Mouse (Mus musculus): ENCODE measurements around the gene Mab21l3.

Gene Mab21l3

DNA sequence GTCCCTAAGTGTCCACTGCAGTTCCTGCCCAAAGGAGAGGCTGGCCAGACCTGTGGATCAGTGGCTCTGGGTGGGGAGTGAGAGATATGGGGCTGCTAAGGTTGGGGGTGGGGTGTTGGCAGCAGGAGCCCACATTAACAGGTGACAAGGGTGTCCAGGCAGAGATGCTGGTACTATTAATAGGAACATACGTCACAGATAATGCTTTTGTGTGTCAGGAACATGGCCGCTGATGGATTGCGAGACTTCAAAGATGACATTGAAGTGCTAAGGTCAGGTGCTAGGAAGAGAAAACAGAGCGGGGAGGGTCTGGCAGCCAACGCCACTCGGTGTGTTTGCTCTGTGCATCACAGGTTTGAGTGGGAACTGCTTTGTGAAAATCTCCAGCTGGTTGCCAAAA, 44.4 kb downstream of the Mab21l3 start:
- DNase-seq (ENCODE audit: low read depth in 1 of 2, low spot score in 2 of 2), result no peak

DNA sequence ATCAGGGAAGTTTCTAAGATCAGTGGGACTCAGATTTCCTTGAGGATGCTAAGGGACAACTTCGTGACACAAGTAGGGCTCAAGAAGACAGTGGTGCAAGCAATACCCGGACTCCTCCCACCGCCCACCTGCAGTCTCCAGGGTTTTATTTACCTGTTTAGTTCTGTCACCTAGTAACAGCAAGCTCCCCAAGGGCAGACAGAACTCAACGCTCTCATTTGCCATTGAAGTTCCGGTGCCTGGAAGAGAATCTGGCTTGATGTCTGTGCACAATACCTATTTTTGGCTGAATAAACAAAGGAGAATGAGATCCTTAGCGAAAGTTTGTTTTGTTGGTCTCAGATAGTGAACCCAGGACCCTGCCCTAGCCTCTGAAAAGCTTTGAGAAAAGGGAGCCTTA, 45.0 kb downstream of the Mab21l3 start:
- no peak for DNase-seq (ENCODE audit: low read depth in 1 of 2, low spot score in 2 of 2)

DNA sequence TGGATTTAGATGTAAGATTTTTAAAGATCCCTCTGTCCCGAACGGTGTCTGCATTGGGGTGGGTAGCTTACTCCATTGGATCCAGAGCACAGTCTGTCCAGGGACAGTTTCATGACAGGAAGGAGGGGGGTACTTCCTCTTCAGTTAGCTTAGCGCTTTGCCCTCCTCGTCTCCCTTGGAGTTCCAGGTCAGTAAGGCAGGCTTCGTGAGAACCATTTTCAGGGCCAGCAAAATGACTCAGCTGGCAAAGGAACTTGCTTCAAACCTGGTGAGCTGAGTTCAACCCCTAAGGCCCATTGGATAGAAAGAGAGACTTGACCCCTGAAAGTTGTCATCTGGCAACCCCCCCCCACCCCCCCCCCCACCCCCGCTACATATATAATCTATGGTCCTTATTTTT, 46.0 kb downstream of the Mab21l3 start:
- DNase-seq (ENCODE audit: low read depth in 1 of 2, low spot score in 2 of 2), result no peak

DNA sequence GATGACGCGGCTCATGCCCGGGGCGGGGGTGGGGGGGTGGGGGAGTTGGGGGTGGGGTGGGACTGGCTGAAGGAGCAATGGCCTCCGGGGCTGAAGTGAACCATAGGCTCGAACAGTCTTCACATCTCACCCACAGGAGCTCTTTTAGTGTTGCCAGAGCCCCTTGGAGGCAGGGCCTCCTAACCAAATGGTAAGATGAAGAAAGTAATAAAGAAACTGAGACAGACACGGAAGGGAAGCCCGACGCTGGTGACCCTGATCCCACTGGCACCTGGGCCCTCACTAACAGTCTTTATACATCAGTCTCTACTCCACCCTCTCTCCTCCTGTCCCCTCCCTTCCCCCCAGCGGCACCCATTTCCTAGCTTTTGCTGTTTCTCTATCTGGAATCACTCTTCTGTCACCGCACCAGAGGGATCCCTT, 48.2 kb downstream of the Mab21l3 start:
- DNase-seq (ENCODE audit: low read depth in 1 of 2, low spot score in 2 of 2), result no peak

DNA sequence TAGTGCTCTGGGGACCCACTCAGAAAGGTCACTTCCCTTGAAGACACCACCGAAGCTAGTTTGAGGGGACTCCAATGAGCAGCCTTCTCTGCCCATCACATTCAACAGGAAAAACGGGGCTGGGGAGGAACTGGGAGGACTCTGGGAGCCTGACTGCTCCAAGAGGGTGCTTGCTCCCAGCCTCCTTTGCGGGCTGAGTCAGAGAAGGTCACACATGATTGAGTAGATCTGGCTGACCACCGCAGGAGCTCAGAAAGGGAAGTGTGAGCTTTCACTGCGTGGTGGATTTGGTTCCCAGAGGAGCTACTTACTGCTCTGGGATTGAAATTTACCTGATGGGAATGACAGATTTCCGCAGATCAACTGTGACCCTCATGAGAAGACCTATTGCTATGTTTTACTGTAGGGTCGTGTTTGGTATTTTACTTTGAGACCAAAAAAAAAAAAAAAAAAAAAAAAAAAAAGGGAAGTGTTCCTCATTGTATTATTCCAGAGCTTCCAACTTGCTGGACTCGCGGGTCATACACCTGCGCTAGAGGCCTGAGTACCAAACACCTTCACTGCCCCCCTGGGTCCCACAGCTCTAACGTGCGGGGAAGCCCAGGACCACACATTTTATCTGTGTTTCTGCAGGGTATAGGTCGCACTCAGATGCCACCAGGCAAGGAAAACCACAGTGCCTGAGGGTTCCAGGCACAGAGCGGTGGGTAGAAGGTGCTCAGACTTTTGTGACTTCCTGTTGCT, 48.7 kb downstream of the Mab21l3 start:
- peak; percentile 42 to 51 for DNase-seq (ENCODE audit: low read depth in 1 of 2, low spot score in 2 of 2)

GRCm38 (mm10) chr3:101797830-101798709, 50.7 kb downstream of the Mab21l3 start:
- no peak for DNase-seq (ENCODE audit: low read depth in 1 of 2, low spot score in 2 of 2)

DNA sequence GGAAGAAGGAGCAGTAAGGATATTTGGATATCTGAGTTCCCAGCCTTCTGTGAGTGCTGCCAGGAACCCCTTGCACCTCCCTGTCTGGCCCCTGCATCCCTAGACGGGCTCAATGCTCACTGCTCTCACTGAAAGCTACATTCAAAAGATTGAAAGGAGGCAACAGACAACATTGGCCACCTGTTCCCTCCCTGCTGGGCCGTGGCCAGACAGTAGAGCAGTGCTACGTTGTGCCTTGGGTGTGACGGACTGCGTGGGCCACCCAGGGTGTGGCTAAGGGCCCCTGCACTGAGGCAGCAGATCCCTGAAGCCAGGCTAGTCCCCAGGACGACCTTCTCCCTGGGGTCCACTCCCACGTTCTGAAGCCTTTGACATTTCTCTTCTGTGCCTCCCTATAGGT, 52.5 kb downstream of the Mab21l3 start:
- DNase-seq (ENCODE audit: low read depth in 1 of 2, low spot score in 2 of 2), result no peak

DNA sequence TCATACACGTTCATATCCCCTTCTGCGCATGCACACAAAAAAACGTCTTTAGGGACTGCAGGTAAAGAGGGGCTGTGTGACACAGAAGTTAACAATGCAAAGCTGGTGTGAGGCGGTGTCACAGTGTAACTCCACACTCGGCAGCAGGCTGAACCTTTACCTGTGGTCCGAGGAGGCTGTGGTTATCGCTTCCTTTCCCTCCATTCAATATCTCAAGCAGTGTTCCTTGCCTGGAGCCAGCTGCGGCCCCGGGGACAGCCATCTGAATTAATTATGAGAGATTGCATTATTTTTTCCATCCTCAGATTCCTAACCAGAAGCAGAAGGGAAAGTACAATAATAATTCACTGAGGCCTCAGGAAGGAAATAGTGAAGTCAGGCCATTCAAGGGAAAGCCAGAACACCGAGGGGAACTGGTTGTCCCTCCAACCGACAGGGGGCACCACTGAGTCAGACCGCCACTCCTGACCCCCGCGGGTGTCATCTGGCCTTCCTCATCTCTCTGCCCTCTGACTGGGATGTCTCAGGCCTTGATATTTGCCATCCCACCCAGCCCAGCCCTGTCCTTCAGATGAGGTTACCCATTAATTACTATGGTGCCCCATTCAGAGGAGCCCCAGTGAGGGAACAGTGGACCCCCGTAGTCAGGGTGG, 53.2 kb downstream of the Mab21l3 start:
- DNase-seq (ENCODE audit: low read depth in 1 of 2, low spot score in 2 of 2), result no peak

GRCm38 (mm10) chr3:101794666-101795065, 54.1 kb downstream of the Mab21l3 start:
- DNase-seq (ENCODE audit: low read depth in 1 of 2, low spot score in 2 of 2), result no peak

GRCm38 (mm10) chr3:101794026-101794425, 54.7 kb downstream of the Mab21l3 start:
- no peak for DNase-seq (ENCODE audit: low read depth in 1 of 2, low spot score in 2 of 2)

- DNase-seq (ENCODE audit: low read depth in 1 of 2, low spot score in 2 of 2), result no peak
Observed at GRCm38 (mm10) chr3:101792191-101792590, 56.6 kb downstream of the Mab21l3 start.

- DNase-seq (ENCODE audit: low read depth in 1 of 2, low spot score in 2 of 2), result no peak
Observed at GRCm38 (mm10) chr3:101784768-101785424, 63.9 kb downstream of the Mab21l3 start.

DNA sequence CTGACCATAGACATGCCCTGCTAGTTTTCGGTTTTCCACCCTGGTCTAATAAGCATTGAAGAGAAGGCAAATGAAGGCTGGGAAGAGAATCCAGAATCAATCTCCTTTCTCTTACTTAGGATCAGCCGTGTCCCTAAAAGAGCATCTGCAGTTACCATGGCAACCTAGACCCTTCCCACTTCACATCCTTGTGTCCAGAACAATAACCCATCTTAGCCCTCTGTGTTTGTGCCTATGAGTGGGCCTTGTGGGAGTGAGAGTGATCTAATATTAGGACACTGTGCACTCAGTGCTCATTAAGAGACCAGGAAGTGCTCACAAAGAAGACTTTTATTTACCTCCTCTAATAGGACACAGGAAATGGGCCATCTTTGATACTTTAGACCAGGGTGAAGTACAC, 65.0 kb downstream of the Mab21l3 start:
- no peak for DNase-seq (ENCODE audit: low read depth in 1 of 2, low spot score in 2 of 2)

- DNase-seq (ENCODE audit: low read depth in 1 of 2, low spot score in 2 of 2), result no peak
Observed at GRCm38 (mm10) chr3:101780874-101781483, 67.8 kb downstream of the Mab21l3 start.

GRCm38 (mm10) chr3:101778896-101779665, 69.7 kb downstream of the Mab21l3 start:
- no peak for DNase-seq (ENCODE audit: low read depth in 1 of 2, low spot score in 2 of 2)

DNA sequence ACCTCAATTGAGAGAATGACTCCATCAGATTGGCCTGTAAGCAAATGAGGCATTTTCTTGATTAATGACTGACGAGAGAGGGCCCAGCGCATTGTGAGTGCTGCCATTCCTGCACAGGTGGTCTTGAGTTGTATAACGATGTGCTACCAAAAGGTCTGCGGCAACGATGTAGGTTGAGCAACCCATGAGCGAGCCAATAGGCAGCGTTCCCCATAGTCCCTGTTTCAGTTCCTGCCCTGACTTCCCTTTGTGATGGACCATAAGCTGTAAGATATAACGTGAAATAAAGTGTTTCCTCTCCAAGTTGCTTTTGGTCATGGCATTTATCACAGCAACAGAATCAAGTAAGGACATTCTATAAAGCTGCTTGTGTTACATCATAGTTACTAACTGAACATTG, 73.0 kb downstream of the Mab21l3 start:
- no peak for DNase-seq (ENCODE audit: low read depth in 1 of 2, low spot score in 2 of 2)

GRCm38 (mm10) chr3:101770540-101770939, 78.2 kb downstream of the Mab21l3 start:
- DNase-seq (ENCODE audit: low read depth in 1 of 2, low spot score in 2 of 2), result no peak

- DNase-seq (ENCODE audit: low read depth in 1 of 2, low spot score in 2 of 2), result no peak
Observed at GRCm38 (mm10) chr3:101763566-101763965, 85.2 kb downstream of the Mab21l3 start.

Data from monocyte, adult 2 months (primary cell).